Mouse (Mus musculus) 3134 (cell line): Measurements from ENCODE around the gene Hdac4.

Experiments
- DNase-seq: peaks from one replicate; pipeline ENCODE4 v3.0.0-alpha.2; 2011; ENCODE audit warnings: low spot score; ENCODE audit not compliant: insufficient read length; ENCODE audit errors: extremely low read depth

The Hdac4 gene

GRCm38 (mm10) chr1:92179070-92179469, 16.4 kb downstream of the Hdac4 start:
- DNase-seq = peak; percentile 28

- no peak for DNase-seq
These were observed 17.2 kb downstream of the Hdac4 start for GRCm38 (mm10) chr1:92178021-92178895.

- no peak for DNase-seq
These were observed 17.9 kb downstream of the Hdac4 start for GRCm38 (mm10) chr1:92177599-92177998.

GRCm38 (mm10) chr1:92177196-92177595, 18.3 kb downstream of the Hdac4 start:
- DNase-seq = no peak

- DNase-seq = no peak
These were observed 20.2 kb downstream of the Hdac4 start for GRCm38 (mm10) chr1:92175266-92175665.

GRCm38 (mm10) chr1:92174898-92175255, 20.6 kb downstream of the Hdac4 start:
- DNase-seq = no peak

GRCm38 (mm10) chr1:92174251-92174897, 21.1 kb downstream of the Hdac4 start:
- no peak for DNase-seq

GRCm38 (mm10) chr1:92170616-92171235, 24.8 kb downstream of the Hdac4 start:
- no peak for DNase-seq

- DNase-seq = no peak
These were observed 25.8 kb downstream of the Hdac4 start for GRCm38 (mm10) chr1:92169776-92170055.

GRCm38 (mm10) chr1:92168900-92169775, 26.4 kb downstream of the Hdac4 start:
- DNase-seq = no peak

GRCm38 (mm10) chr1:92163932-92164331, 31.6 kb downstream of the Hdac4 start:
- DNase-seq = no peak

- DNase-seq = no peak
These were observed 35.7 kb downstream of the Hdac4 start for GRCm38 (mm10) chr1:92159804-92160203.

- no peak for DNase-seq
These were observed 45.3 kb downstream of the Hdac4 start for GRCm38 (mm10) chr1:92150201-92150600.

GRCm38 (mm10) chr1:92148527-92148926, 47.0 kb downstream of the Hdac4 start:
- DNase-seq = no peak

- DNase-seq = no peak
These were observed 50.5 kb downstream of the Hdac4 start for GRCm38 (mm10) chr1:92144868-92145534.

GRCm38 (mm10) chr1:92143331-92143895, 52.1 kb downstream of the Hdac4 start:
- DNase-seq = no peak

GRCm38 (mm10) chr1:92142793-92143192, 52.7 kb downstream of the Hdac4 start:
- no peak for DNase-seq

- no peak for DNase-seq
These were observed 56.5 kb downstream of the Hdac4 start for GRCm38 (mm10) chr1:92139001-92139400.

GRCm38 (mm10) chr1:92137136-92137848, 58.2 kb downstream of the Hdac4 start:
- DNase-seq = no peak
